Mouse (Mus musculus): ENCODE measurements at regions not wholly inside any gene's neighbourhood (a gene's known extent, or its start where the extent isn't known, plus 50 kb on each side); places are given as distances from the start of the nearest gene placed in this dataset.

- Histone ChIP-seq H3K79me2 (replicated peaks; ENCODE audit: control insufficient read depth, extremely low read depth, insufficient read depth, poor library complexity, severe bottlenecking) (no peaks in the 10 kb centered on the region), H3K27ac (ENCODE audit: insufficient read depth, low read depth) (no peak overlapping the region), H3K9me3 (replicated peaks; ENCODE audit: low read length) (no peaks in the 10 kb centered on the region), H3K36me3 (replicated peaks in 1 of 2; ENCODE audit: control insufficient read depth in 1 of 2, insufficient read depth in 1 of 2, low read length in 1 of 2) (no peaks in the 10 kb centered on the region), H3K4me1 (ENCODE audit: control insufficient read depth in 1 of 2, insufficient read depth in 2 of 2) (no peaks in the 10 kb centered on the region; a peak in 1 of 4 replicates), H3K27me3 (replicated peaks) (no peaks in the 10 kb centered on the region), H3K9ac (ENCODE audit: insufficient read depth, low read depth) (no peak overlapping the region), H3K4me3 (replicated peaks in 1 of 3; ENCODE audit: low read depth in 2 of 3, low read length in 2 of 3, poor library complexity in 1 of 3) (no peak overlapping the region), H3K4me2 (ENCODE audit: insufficient read depth, low read depth, poor library complexity, severe bottlenecking) (no peak overlapping the region)
- no peak for TF ChIP-seq MAX (IDR thresholded peaks at IDR 0.05; ENCODE audit: low read length)
- TF ChIP-seq USF1 (IDR thresholded peaks at IDR 0.05; ENCODE audit: low read depth, low read length): no peak
- no peak for TF ChIP-seq ZKSCAN1 (IDR thresholded peaks at IDR 0.05; ENCODE audit: borderline replicate concordance, low read depth, low read length)
- no peak for TF ChIP-seq NRF1 (IDR thresholded peaks at IDR 0.05; ENCODE audit: low read depth, low read length)
- no peak for TF ChIP-seq SIN3A (IDR thresholded peaks at IDR 0.05; ENCODE audit: low read length)
- no peak for TF ChIP-seq JUN (IDR thresholded peaks at IDR 0.05; ENCODE audit: insufficient read depth, low read depth, low read length)
- no peak for TF ChIP-seq IRF4 (IDR thresholded peaks at IDR 0.05; ENCODE audit: low read depth, low read length)
- TF ChIP-seq NELFE (IDR thresholded peaks at IDR 0.05; ENCODE audit: low read depth, low read length): no peak
- TF ChIP-seq GABPA (IDR thresholded peaks at IDR 0.05; ENCODE audit: insufficient replicate concordance, low read depth, low read length): no peak
- TF ChIP-seq PAX5 (IDR thresholded peaks at IDR 0.05; ENCODE audit: low read length): no peak
- no peak for TF ChIP-seq MEF2A (IDR thresholded peaks at IDR 0.05; ENCODE audit: borderline replicate concordance, low read depth, low read length)
- no peak for TF ChIP-seq HCFC1 (IDR thresholded peaks at IDR 0.05; ENCODE audit: low read depth, low read length)
- dilution Hi-C loops (cut with MboI; ENCODE audit: extremely low pct_ligation_motif_present, extremely low pct_unique_long_range_greater_than_20kb, low sequenced_read_pairs): no loop called here
- in situ Hi-C loops (cut with MboI; ENCODE audit: low pct_ligation_motif_present, low pct_unique_long_range_greater_than_20kb, low sequenced_read_pairs): no loop called here
- DNase-seq (ENCODE audit: extremely low read depth): no peak
Measured at GRCm38 (mm10) chr10:111836802-111837201, 135.7 kb upstream of the Krr1 start.

GRCm38 (mm10) chr10:111842321-111842775 lies 130.1 kb upstream of the Krr1 start:
- in situ Hi-C loops (cut with MboI; ENCODE audit: low pct_ligation_motif_present, low pct_unique_long_range_greater_than_20kb, low sequenced_read_pairs) (no loop called here), dilution Hi-C loops (cut with MboI; ENCODE audit: extremely low pct_ligation_motif_present, extremely low pct_unique_long_range_greater_than_20kb, low sequenced_read_pairs) (no loop called here)
- no peak overlapping the region for H3K4me2 ChIP-seq (ENCODE audit: insufficient read depth, low read depth, poor library complexity, severe bottlenecking)
- no peak for DNase-seq (ENCODE audit: extremely low read depth)
- TF ChIP-seq TBP (conservative IDR thresholded peaks at IDR 0.05; ENCODE audit: low read depth, low read length) (no peak), BHLHE40 (IDR thresholded peaks at IDR 0.05; ENCODE audit: low read depth, low read length) (no peak), POLR2A (IDR thresholded peaks at IDR 0.05; ENCODE audit: low read depth, low read length) (no peak), MAX (IDR thresholded peaks at IDR 0.05; ENCODE audit: low read length) (no peak), MAZ (IDR thresholded peaks at IDR 0.05; ENCODE audit: low read depth, low read length) (no peak), ZC3H11A (IDR thresholded peaks at IDR 0.05; ENCODE audit: low read depth, low read length) (no peak), USF1 (IDR thresholded peaks at IDR 0.05; ENCODE audit: low read depth, low read length) (no peak), SMC3 (IDR thresholded peaks at IDR 0.05; ENCODE audit: low read depth, low read length) (no peak), JUN (IDR thresholded peaks at IDR 0.05; ENCODE audit: insufficient read depth, low read depth, low read length) (no peak), ZMIZ1 (IDR thresholded peaks at IDR 0.05; ENCODE audit: low read depth, low read length) (no peak), RAD21 (IDR thresholded peaks at IDR 0.05; ENCODE audit: low read depth, low read length) (no peak), E2F4 (IDR thresholded peaks at IDR 0.05; ENCODE audit: insufficient replicate concordance, low read depth, low read length) (no peak), HCFC1 (IDR thresholded peaks at IDR 0.05; ENCODE audit: low read depth, low read length) (no peak), ZKSCAN1 (IDR thresholded peaks at IDR 0.05; ENCODE audit: borderline replicate concordance, low read depth, low read length) (no peak), MEF2A (IDR thresholded peaks at IDR 0.05; ENCODE audit: borderline replicate concordance, low read depth, low read length) (no peak)
- no peak overlapping the region for H3K9ac ChIP-seq (ENCODE audit: insufficient read depth, low read depth)
- no peaks in the 10 kb centered on the region for H3K27me3 ChIP-seq (replicated peaks)
- H3K4me1 ChIP-seq (ENCODE audit: control insufficient read depth in 1 of 2, insufficient read depth in 2 of 2): no peaks in the 10 kb centered on the region
- H3K27ac ChIP-seq (ENCODE audit: insufficient read depth, low read depth): no peak overlapping the region
- no peaks in the 10 kb centered on the region for H3K36me3 ChIP-seq (replicated peaks in 1 of 2; ENCODE audit: control insufficient read depth in 1 of 2, insufficient read depth in 1 of 2, low read length in 1 of 2)
- no peak overlapping the region for H3K4me3 ChIP-seq (replicated peaks in 1 of 3; ENCODE audit: low read depth in 2 of 3, low read length in 2 of 3, poor library complexity in 1 of 3)
- H3K9me3 ChIP-seq (replicated peaks; ENCODE audit: low read length): no peaks in the 10 kb centered on the region
- no peaks in the 10 kb centered on the region for H3K79me2 ChIP-seq (replicated peaks; ENCODE audit: control insufficient read depth, extremely low read depth, insufficient read depth, poor library complexity, severe bottlenecking)
